Mouse (Mus musculus) Patski (cell line): ENCODE results near the gene Syngr1. TPM values are rescaled to one million over a fixed set of nuclear protein-coding genes. Genes with fewer than 3 reads are reported as not detected.
A peak's percentile ranks its signal among the peaks of the same experiment; 100 is the strongest.

Experiments
- ATAC-seq: fragments of 100-300 bp; one replicate; pipeline ENCODE4 v1.8.0; 2021
- CTCF ChIA-PET: fragments of 350-600 bp; sonication (Branson Sonifier 250); formaldehyde crosslinking; loops from one replicate; lab custom pipeline; 2022; ENCODE audit warnings: inconsistent platforms; lab: Charles Lee
- POLR2A ChIA-PET: fragments of 350-600 bp; sonication (Branson Sonifier 250); formaldehyde crosslinking; loops from one replicate; lab custom pipeline; 2022; ENCODE audit warnings: antibody characterized with exemption, inconsistent platforms; lab: Charles Lee
- DNase-seq: peaks from one replicate; pipeline ENCODE4 v3.0.0-alpha.2; 2011; ENCODE audit warnings: low read depth, low spot score
- H3K27me3 ChIP-seq: fragments of 371-371 bp; one replicate; pipeline ENCODE4 v1.5.1; 2021
- CTCF ChIP-seq: fragments of 100-300 bp; IDR thresholded peaks from one replicate; pipeline ENCODE4 v1.5.1; 2021
- in situ Hi-C: fragments of 300-500 bp; cut with MboI; formaldehyde crosslinking; loops from 3 replicates; pipeline ENCODE4 v1.11.1; 2018; ENCODE audit warnings: low pct_unique_long_range_greater_than_20kb, mixed read lengths
- polyA plus RNA-seq: library from polyadenylated mRNA; unstranded; gene quantifications from one replicate; pipeline ENCODE4 v1.2.3, GENCODE M21; 2021

The Syngr1 gene
- polyA plus RNA-seq, 1 experiment from 2014 or later, result 91.6 TPM

GRCm38 (mm10) chr15:80053381-80054033, 37.6 kb upstream of the Syngr1 start:
- CTCF ChIA-PET, result interaction anchor here (0.9 to 4.4 kb wide), 3 partner anchors 12 to 104 kb away, joined by 3 to 19 read pairs (median 9); no protein-coding TSS in a partner anchor
- no peak for TF ChIP-seq CTCF
- in situ Hi-C loops, result no loop called here
- POLR2A ChIA-PET, result interaction anchor here (0.6 to 1.1 kb wide), 2 partner anchors 11 to 41 kb away, joined by 3 to 4 read pairs; no protein-coding TSS in a partner anchor
- DNase-seq, result no peak
- H3K27me3 ChIP-seq, result no peaks in the 10 kb centered on the region
- ATAC-seq, result no peak

GRCm38 (mm10) chr15:80054034-80054710, 37.0 kb upstream of the Syngr1 start:
- CTCF ChIA-PET, result interaction anchor here (0.9 to 4.4 kb wide), 2 partner anchors 18 to 105 kb away, joined by 3 to 19 read pairs; no protein-coding TSS in a partner anchor
- in situ Hi-C loops, result no loop called here
- ATAC-seq (peak; percentile 14), DNase-seq (no peak)
- H3K27me3 ChIP-seq, result no peaks in the 10 kb centered on the region
- TF ChIP-seq CTCF, result no peak
- POLR2A ChIA-PET, result interaction anchor here (0.6 to 1.1 kb wide), 2 partner anchors 12 to 41 kb away, joined by 3 to 4 read pairs; no protein-coding TSS in a partner anchor

GRCm38 (mm10) chr15:80058151-80058550, 33.0 kb upstream of the Syngr1 start:
- ChIA-PET CTCF (no interaction called here), POLR2A (no interaction called here)
- in situ Hi-C loops, result no loop called here
- no peaks in the 10 kb centered on the region for H3K27me3 ChIP-seq
- ATAC-seq, result no peak
- DNase-seq, result no peak
- TF ChIP-seq CTCF, result no peak

DNA sequence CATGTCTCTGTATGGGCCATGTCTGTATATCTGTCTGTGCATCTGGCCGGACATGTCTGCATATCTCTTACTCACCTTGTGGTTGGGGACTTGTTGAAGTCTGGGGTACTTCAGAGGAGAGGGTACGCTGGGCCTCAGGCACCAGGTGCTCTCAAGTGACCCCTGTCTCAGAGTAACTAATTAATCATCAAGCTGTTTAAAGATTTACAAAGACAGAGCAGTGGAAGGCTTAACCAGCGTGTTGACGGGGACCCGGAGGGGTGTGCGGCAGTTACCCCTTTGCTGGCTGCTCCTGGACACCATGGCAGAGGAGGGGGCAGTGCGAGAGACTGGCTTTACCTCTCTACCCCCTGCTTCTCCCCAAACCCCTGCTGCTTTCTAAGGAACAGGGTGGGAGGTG, 31.5 kb upstream of the Syngr1 start:
- in situ Hi-C loops, result loop anchor here (5.0 kb wide), 1 partner anchor 37 kb away; no protein-coding TSS in a partner anchor
- DNase-seq (no peak), ATAC-seq (no peak)
- CTCF ChIA-PET, result interaction anchor here (0.9 kb wide), 1 partner anchor 33 kb away, joined by 3 read pairs; no protein-coding TSS in a partner anchor
- H3K27me3 ChIP-seq, result no peaks in the 10 kb centered on the region
- POLR2A ChIA-PET, result interaction anchor here (0.6 to 2.3 kb wide), 6 partner anchors 11 to 700 kb away, joined by 3 to 8 read pairs (median 4); no protein-coding TSS in a partner anchor
- no peak for TF ChIP-seq CTCF

DNA sequence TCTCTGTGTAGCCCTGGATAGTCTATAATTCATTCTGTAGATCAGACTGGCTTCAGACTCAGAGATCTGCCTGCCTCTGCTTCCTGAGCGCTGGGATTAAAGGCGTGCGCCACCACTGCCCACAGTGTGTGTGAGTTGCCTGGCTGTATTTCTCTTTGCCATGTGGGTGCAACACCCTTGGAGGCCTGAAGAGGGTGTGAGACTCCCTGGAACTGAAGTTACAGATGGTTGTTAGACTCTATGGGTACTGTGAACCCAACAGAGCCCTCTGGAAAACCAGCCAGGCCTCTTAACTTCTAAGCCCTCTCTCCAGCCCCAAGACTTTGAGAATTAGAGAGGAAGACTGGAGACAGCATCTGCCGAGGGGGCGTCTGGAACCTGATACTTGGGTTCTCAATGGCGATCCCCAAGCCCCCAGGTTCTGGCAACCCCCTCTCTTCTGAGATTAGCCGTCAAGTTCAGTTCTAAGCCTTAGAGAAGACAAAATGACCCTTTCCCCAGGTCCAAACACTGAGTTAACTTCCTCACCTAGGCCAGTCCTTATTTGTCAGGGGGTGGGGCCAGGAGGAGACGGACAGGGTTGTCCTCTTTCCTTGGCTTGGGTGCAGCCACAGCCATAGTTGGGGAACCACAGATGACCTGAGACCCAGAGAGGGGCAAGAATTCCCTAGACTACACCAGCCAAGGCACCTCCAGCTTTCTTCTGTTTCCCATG, 30.6 kb upstream of the Syngr1 start:
- in situ Hi-C loops, result loop anchor here (5.0 kb wide), 1 partner anchor 38 kb away; no protein-coding TSS in a partner anchor
- ChIA-PET CTCF (no interaction called here), POLR2A (interaction anchor here (0.7 to 6.6 kb wide), 5 partner anchors 35 to 337 kb away, joined by 3 to 44 read pairs (median 6); partner anchors contain the start of gene Pdgfb)
- DNase-seq (no peak), ATAC-seq (no peak)
- no peaks in the 10 kb centered on the region for H3K27me3 ChIP-seq
- TF ChIP-seq CTCF, result no peak

DNA sequence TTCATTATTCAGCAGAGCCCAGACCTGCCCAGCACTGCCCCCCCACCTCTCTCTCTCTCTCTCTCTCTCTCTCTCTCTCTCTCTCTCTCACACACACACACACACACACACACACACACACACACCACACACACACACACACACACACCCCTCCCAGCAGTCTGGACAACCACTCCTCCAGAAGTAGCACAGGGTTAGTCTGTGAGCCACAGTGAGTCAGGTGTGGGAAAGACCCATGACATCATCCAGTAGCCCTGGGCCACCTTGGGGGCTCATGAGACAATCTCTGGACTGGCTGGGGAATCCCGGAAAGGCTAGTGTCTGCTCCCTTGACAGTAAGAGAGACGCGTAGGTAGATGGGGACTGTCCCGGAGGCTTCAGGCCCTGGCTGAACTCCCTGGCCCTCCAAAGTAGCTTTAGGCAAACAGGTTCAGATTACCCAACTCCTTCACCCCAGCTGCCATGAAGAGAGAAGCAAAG, 30.0 kb upstream of the Syngr1 start:
- in situ Hi-C loops, result loop anchor here (5.0 kb wide), 1 partner anchor 39 kb away; no protein-coding TSS in a partner anchor
- peak; percentile 96 for DNase-seq
- H3K27me3 ChIP-seq, result no peaks in the 10 kb centered on the region
- no peak for TF ChIP-seq CTCF
- ChIA-PET POLR2A (interaction anchor here (2.3 to 6.6 kb wide), 2 partner anchors 36 to 47 kb away, joined by 8 to 44 read pairs; partner anchors contain the start of gene Pdgfb), CTCF (no interaction called here)
- peak; percentile 33 for ATAC-seq

DNA sequence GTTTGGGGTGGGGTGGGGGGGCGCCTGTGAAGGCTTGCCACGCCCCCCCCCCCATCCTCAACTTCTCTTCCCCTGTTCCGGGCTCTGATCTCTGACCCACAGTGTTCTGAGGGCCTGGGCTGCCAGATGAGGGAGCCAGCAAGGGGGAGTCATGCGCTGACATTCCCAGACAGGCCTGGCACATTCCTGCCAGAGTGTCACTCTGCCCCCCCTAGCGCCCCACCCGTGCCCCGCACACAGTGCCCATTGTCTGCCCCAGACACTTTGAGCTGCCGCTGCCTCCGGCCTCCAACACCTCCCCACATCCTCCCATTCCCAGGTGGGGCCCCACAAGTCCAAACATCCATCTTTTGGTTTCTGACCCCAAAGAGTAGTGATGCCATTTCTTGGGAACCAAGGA, 28.8 kb upstream of the Syngr1 start:
- no peak for DNase-seq
- TF ChIP-seq CTCF, result no peak
- no peaks in the 10 kb centered on the region for H3K27me3 ChIP-seq
- in situ Hi-C loops, result loop anchor here (5.0 kb wide), 1 partner anchor 40 kb away; no protein-coding TSS in a partner anchor
- CTCF ChIA-PET, result interaction anchor here (0.8 to 1.4 kb wide), 2 partner anchors 112 to 114 kb away, joined by 3 read pairs; no protein-coding TSS in a partner anchor
- ATAC-seq, result no peak
- POLR2A ChIA-PET, result interaction anchor here (0.7 to 6.6 kb wide), 4 partner anchors 20 to 49 kb away, joined by 3 to 44 read pairs (median 4); partner anchors contain the start of gene Pdgfb

DNA sequence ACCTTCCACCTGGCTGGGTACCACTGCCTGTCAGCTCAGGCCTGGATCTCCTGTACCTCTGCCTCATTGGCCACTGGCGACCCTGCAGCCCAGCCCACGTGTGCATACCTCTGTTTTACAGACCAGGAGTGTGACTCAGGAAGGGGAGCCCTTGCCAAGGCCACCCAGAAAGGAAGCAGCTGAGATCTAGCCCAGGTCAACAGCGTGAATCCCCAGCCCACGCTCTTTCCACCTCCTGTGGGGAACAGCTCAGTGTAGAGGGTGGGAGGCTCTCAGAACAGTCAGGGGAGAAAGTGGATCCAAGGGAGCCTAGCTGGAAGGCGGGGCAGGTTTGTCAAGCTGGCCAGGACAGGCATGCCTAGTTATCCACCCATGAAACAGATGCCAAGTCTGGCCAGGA, 28.3 kb upstream of the Syngr1 start:
- in situ Hi-C loops, result loop anchor here (5.0 kb wide), 1 partner anchor 41 kb away; no protein-coding TSS in a partner anchor
- no peaks in the 10 kb centered on the region for H3K27me3 ChIP-seq
- ChIA-PET CTCF (interaction anchor here (0.8 to 2.4 kb wide), 4 partner anchors 11 to 115 kb away, joined by 3 to 9 read pairs (median 4); no protein-coding TSS in a partner anchor), POLR2A (interaction anchor here (0.8 to 6.6 kb wide), 4 partner anchors 13 to 49 kb away, joined by 3 to 44 read pairs (median 4); partner anchors contain the start of gene Pdgfb)
- DNase-seq, result no peak
- no peak for TF ChIP-seq CTCF
- ATAC-seq, result no peak

GRCm38 (mm10) chr15:80064965-80065364, 26.2 kb upstream of the Syngr1 start:
- no peaks in the 10 kb centered on the region for H3K27me3 ChIP-seq
- DNase-seq (no peak), ATAC-seq (no peak)
- CTCF ChIA-PET, result interaction anchor here (0.9 to 3.2 kb wide), 7 partner anchors 8 to 124 kb away, joined by 3 to 29 read pairs (median 5); partner anchors contain the start of gene Pdgfb
- no peak for TF ChIP-seq CTCF
- in situ Hi-C loops, result loop anchor here (5.0 kb wide), 1 partner anchor 43 kb away; no protein-coding TSS in a partner anchor
- POLR2A ChIA-PET, result interaction anchor here (6.6 kb wide), 1 partner anchor 51 kb away, joined by 44 read pairs; the partner anchor contains the start of gene Pdgfb
